Mouse (Mus musculus) layer of hippocampus, postnatal 36 days (tissue): ENCODE data around the gene Vmn2r97. TPM values are rescaled to one million over a fixed set of nuclear protein-coding genes. Genes with fewer than 3 reads are reported as not detected.
"Not testable (repeated sequence)": the region's sequence is repeated elsewhere in the genome, so short reads cannot be mapped to it uniquely, and the experiment has no call there.

ENCODE experiments used
- DNase-seq, 2 experiments: peaks; one replicate each; pipeline ENCODE4 v3.0.0; 2022
- total RNA-seq, 2 experiments: library from RNA; stranded (reverse); gene quantifications; 2 replicates each; pipeline ENCODE4 v1.2.3; 2021

The Vmn2r97 gene
- not detected for total RNA-seq

DNA sequence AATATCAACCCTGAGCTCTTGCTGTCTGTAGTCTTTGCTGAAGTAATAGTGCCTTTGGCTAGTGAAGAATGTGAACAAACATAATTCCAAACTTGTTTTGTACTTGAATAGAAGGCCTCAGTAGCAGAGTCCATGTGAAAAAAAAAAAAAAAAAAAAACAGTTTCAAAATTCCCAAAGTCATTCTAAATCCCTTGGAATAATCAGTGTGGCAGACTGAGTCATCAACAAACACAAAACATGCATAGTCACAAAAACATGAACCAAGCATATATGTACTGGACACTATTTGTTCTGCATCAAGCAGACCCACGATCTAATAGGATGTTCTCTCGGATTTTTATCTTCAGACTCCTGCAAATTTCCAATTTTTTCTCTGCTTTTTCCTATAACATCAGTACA, at the start of gene Vmn2r97:
Vmn2r97 (plus strand) TSS at position 301 of the 400 bp plus-strand sequence.
- DNase-seq = not testable (repeated sequence)

DNA sequence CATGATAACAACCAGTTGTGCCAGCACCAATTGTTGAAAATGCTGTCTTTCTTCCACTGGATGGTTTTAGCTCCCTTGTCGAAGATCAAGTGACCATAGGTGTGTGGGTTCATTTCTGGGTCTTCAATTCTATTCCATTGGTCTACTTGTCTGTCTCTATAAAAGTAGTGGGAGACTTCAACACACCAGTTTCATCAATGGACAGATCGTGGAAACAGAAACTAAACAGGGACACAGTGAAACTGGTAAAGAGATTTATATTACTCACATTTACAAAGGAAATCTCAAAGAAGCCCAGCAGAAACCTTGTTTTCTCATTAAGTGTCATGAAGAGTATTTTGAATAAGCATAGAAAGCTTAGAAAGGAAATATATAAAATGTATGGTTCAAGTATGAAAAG, 31.7 kb upstream of the Vmn2r97 start:
- not testable (repeated sequence) for DNase-seq

DNA sequence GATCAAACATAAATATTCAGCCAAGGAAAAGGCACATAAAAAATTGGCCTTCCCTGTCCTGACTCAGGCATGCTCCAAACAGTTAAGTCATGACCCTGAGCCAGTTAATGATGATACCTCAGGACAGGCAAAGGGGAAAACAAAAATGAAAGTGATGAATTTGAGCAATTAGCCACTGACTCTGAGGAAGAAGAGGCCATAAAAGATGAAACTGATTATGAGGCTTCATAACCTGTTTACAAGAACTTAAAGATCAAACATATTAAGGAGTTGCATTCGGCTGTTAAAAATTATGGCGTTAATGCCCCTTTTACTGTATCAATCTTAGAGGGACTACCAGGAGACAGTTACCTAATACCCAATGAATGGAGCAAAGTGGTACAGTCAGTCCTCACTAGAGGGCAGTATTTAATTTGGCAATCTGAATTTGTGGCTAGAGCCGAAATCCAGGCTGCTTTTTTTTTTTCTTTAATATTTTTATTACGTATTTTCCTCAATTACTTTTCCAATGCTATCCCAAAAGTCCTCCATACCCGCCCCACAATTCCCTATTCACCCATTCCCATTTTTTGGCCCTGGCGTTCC, 24.3 kb upstream of the Vmn2r97 start:
- DNase-seq = no peak

DNA sequence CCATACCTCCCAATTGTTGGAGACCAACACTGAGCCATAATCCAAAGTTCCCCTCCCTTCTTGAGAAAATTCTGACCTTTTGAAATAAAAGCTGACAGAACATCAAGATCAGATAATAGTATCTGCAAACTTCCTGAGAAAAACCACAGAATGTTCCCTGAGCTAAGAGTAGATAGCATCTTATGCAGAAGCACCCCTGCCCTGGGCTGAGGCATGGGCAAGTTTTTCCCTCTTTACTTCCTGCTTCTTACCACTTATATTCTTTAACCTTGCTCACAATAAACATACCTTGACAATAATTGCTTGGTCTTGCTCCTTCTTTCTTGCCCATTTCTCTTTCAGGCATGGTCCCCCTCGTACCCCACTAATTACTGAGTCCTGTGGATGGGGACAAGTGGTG, 43.7 kb downstream of the Vmn2r97 start:
- not testable (repeated sequence) for DNase-seq

DNA sequence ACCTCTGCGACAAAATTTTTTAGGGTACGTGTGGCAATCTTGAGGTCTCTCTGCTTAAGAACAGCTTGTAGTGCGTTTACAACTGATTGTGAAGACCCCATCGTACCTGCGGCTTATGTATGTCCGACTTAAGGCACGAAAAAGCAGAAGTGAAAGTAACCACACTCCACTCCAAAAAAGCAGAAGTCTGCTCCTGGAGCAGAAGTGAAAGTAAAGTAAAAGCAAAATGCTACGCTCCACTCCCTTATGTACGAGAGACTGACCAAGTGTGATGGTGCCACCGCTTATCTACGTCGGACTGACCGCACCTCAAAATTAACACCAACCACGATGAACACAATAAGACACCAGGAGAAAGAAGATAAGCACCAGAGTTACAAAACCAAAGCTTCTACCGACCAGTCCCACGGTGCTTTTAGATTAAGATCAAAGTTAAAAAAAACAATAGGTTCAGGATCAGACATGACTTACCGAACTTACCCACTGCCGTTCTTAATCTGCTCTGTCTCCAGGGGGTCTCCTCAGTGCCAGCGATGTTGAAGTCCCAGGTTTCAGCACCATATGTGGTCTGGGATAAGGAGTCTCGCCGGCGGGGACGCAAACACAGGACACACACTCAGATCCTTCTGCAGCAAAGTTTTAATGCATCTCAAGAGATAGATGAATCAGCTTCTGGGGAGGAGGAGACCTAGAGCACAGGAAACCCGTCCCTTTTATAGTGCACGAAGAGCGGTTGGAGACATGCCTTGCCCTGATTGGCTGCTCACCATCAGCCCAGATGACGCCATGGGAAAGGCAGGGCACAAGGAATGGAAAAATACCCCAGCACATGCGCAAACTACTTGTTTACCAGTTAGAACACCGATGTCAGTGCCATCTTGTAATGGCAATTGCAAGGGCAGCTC, 54.5 kb downstream of the Vmn2r97 start:
- no peak for DNase-seq

Other genes starting within 250 kb of the Vmn2r97 start
- not detected for gene Vmn2r98, start 139.2 kb downstream of the Vmn2r97 start, total RNA-seq